22 mouse cellular contexts compared by ENCODE assay signal in genomic region chr5:134771750-134772149, GRCm38 (mm10). TPM values are rescaled to one million over a fixed set of nuclear protein-coding genes. Genes with fewer than 3 reads are reported as not detected.
DNase-seq lines count a peak whose midpoint lies in the region; ATAC-seq and TF ChIP-seq lines count a peak whose summit lies in the region.
"Had no signal": no experiment of that assay in that cellular context is flagged by ENCODE, and none has a peak within 500 bp of the region (broad histone marks: within the 10 kb centered on the region; RNA-seq: fewer than 3 reads in every experiment).

No protein-coding gene starts in this region.

- H3K9ac ChIP-seq in heart, embryonic 12.5 days = no peak overlapping the region
- no peak overlapping the region for H3K9ac ChIP-seq in heart, embryonic 11.5 days (ENCODE audit: low read depth, low read length)
- H3K9ac ChIP-seq in limb, embryonic 15.5 days = no peak overlapping the region
- H3K9ac ChIP-seq: hindbrain, embryonic 14.5 days; liver, embryonic 14.5 days had no signal

- H3K27me3 ChIP-seq in heart, embryonic 12.5 days (replicated peaks) = no peaks in the 10 kb centered on the region
- no peaks in the 10 kb centered on the region; the same call in 1 of the 2 replicates for H3K27me3 ChIP-seq in heart, embryonic 11.5 days (ENCODE audit: control insufficient read depth, insufficient read depth, low read length)
- H3K27me3 ChIP-seq in kidney, adult 2 months (replicated peaks; ENCODE audit: control insufficient read depth, insufficient read depth, low read length) = no peaks in the 10 kb centered on the region
- no peaks in the 10 kb centered on the region for H3K27me3 ChIP-seq in limb, embryonic 15.5 days
- H3K27me3 ChIP-seq in limb, embryonic 10.5 days (ENCODE audit: low read depth, poor library complexity, severe bottlenecking) = peaks cover 4% of the 10 kb centered on the region; the same call in 1 of the 2 replicates

- peak overlapping the region; percentile 24; the same call in 1 of the 2 replicates for H3K27ac ChIP-seq in heart, embryonic 12.5 days (ENCODE audit: poor library complexity, severe bottlenecking)
- H3K27ac ChIP-seq in heart, embryonic 11.5 days (ENCODE audit: low read depth, low read length) = no peak overlapping the region
- H3K27ac ChIP-seq in kidney, adult 2 months (ENCODE audit: insufficient read depth, low read depth, low read length) = no peak overlapping the region
- peak overlapping the region; percentile 68 for H3K27ac ChIP-seq in limb, embryonic 15.5 days
- no peak overlapping the region for H3K27ac ChIP-seq in limb, embryonic 10.5 days
- H3K27ac ChIP-seq: hindbrain, embryonic 14.5 days; liver, embryonic 14.5 days had no signal

- no peaks in the 10 kb centered on the region for H3K36me3 ChIP-seq in heart, embryonic 12.5 days
- H3K36me3 ChIP-seq in heart, embryonic 11.5 days (ENCODE audit: control insufficient read depth, insufficient read depth, low read length) = no peaks in the 10 kb centered on the region
- no peaks in the 10 kb centered on the region for H3K36me3 ChIP-seq in kidney, adult 2 months (ENCODE audit: control insufficient read depth, insufficient read depth, low read length)
- H3K36me3 ChIP-seq in limb, embryonic 15.5 days = no peaks in the 10 kb centered on the region
- H3K36me3 ChIP-seq in limb, embryonic 10.5 days = no peaks in the 10 kb centered on the region

- H3K9me3 ChIP-seq in heart, embryonic 12.5 days (replicated peaks) = no peaks in the 10 kb centered on the region
- H3K9me3 ChIP-seq in heart, embryonic 11.5 days (replicated peaks; ENCODE audit: control insufficient read depth, low read length) = no peaks in the 10 kb centered on the region
- no peaks in the 10 kb centered on the region for H3K9me3 ChIP-seq in limb, embryonic 15.5 days
- H3K9me3 ChIP-seq in limb, embryonic 10.5 days (replicated peaks) = no peaks in the 10 kb centered on the region

- peaks cover 16% of the 10 kb centered on the region for H3K4me1 ChIP-seq in heart, embryonic 12.5 days (replicated peaks)
- peaks cover 5% of the 10 kb centered on the region; the same call in 1 of the 2 replicates for H3K4me1 ChIP-seq in heart, embryonic 11.5 days (ENCODE audit: control insufficient read depth, insufficient read depth, low read length)
- H3K4me1 ChIP-seq in kidney, adult 2 months (ENCODE audit: control insufficient read depth, insufficient read depth, low read length) = no peaks in the 10 kb centered on the region
- H3K4me1 ChIP-seq in limb, embryonic 15.5 days = peaks cover 25% of the 10 kb centered on the region
- H3K4me1 ChIP-seq in limb, embryonic 10.5 days = peaks cover 12% of the 10 kb centered on the region

- DNase-seq in kidney, adult 2 months = peak; percentile 37
- no peak for DNase-seq in kidney, postnatal 14 days
- no peak for DNase-seq in limb, embryonic 10.5 days (ENCODE audit: low spot score)
- DNase-seq in lung, postnatal 10 days = peak; percentile 34
- DNase-seq in lung, adult 18-20 months = no peak
- DNase-seq: cerebellum, adult 11 months; cerebellum, adult 9-10 months; cerebellum, postnatal 36 days; gastrocnemius, postnatal 36 days; layer of hippocampus, postnatal 36 days; left cerebral cortex, postnatal 4 days; liver; midbrain, embryonic 14.5 days; thymus, postnatal 4 days had no signal

- TF ChIP-seq CTCF in kidney, adult 2 months (conservative IDR thresholded peaks at IDR 0.05; ENCODE audit: insufficient read depth, insufficient read length, low read depth, low read length) = no peak

- TF ChIP-seq POLR2A in kidney, adult 2 months (IDR thresholded peaks at IDR 0.05; ENCODE audit: low read depth, low read length) = no peak

- no peak overlapping the region for H3K4me2 ChIP-seq in heart, embryonic 12.5 days
- no peak overlapping the region for H3K4me2 ChIP-seq in heart, embryonic 11.5 days
- H3K4me2 ChIP-seq in limb, embryonic 15.5 days = no peak overlapping the region
- H3K4me2 ChIP-seq: hindbrain, embryonic 14.5 days had no signal

- H3K4me3 ChIP-seq in heart, embryonic 12.5 days = no peak overlapping the region
- H3K4me3 ChIP-seq in heart, embryonic 11.5 days (ENCODE audit: low read depth, low read length) = no peak overlapping the region
- no peak overlapping the region for H3K4me3 ChIP-seq in kidney, adult 2 months (ENCODE audit: insufficient read depth, low read depth, low read length)
- no peak overlapping the region for H3K4me3 ChIP-seq in limb, embryonic 15.5 days
- no peak overlapping the region for H3K4me3 ChIP-seq in limb, embryonic 10.5 days

- ATAC-seq in heart, embryonic 12.5 days (ENCODE audit: insufficient number of reproducible peaks, low FRiP score) = no peak
- ATAC-seq in heart, embryonic 11.5 days (replicated peaks; ENCODE audit: insufficient number of reproducible peaks, low FRiP score, low TSS enrichment) = no peak
- ATAC-seq in limb, embryonic 15.5 days (ENCODE audit: insufficient number of reproducible peaks, low FRiP score, low TSS enrichment, low read depth) = no peak
- ATAC-seq: CD4-positive, CD25-positive, alpha-beta regulatory T cell, adult 4 months; forebrain, embryonic 14.5 days; intestine, postnatal 0 days had no signal

- 73% methylated on average over 3 of the region's 3 CpGs for WGBS in heart, embryonic 12.5 days
- WGBS in heart, embryonic 11.5 days (ENCODE audit: insufficient replicate concordance) = 73% methylated on average over 3 of the region's 3 CpGs
- 80% methylated on average over 3 of the region's 3 CpGs for WGBS in kidney, adult 2 months
- WGBS in limb, embryonic 15.5 days = 77% methylated on average over 3 of the region's 3 CpGs
- WGBS in limb, embryonic 10.5 days = 91% methylated on average over 3 of the region's 3 CpGs

RNA-seq across cellular contexts. Expression of gene Eln, which starts 24.6 kb away (rescaled TPM):
- polyA plus RNA-seq in heart, embryonic 12.5 days (2016; fragmentation: Nextera tagmentation; extraction: Ambion mirVana) = 147 and 150 TPM in 2 replicates
- 24.3 and 27.7 TPM in 2 replicates for polyA plus RNA-seq in heart, embryonic 11.5 days (2014; fragmentation: Nextera tagmentation; extraction: Ambion mirVana)
- polyA plus RNA-seq in kidney, adult 2 months (2012; rRNA removed) = 23.6 and 30.8 TPM in 2 replicates
- polyA plus RNA-seq in limb, embryonic 15.5 days (2015; fragmentation: Nextera tagmentation; extraction: Ambion mirVana) = 178 and 206 TPM in 2 replicates
- 1.0 and 4.2 TPM in 2 replicates for polyA plus RNA-seq in limb, embryonic 10.5 days (2016; fragmentation: Nextera tagmentation; extraction: Ambion mirVana)
- polyA plus RNA-seq: CD4-positive, CD25-positive, alpha-beta regulatory T cell, adult 4 months had no signal

Comparison
In these comparisons a context has a peak if more than half of its experiments do, and no peak if none do; other contexts are left out.
1. H3K27ac ChIP-seq: peak in heart, embryonic 12.5 days (single experiment) and limb, embryonic 15.5 days (single experiment); none in heart, embryonic 11.5 days (single experiment), kidney, adult 2 months (single experiment) and limb, embryonic 10.5 days (single experiment).
2. DNase-seq: peak in kidney, adult 2 months (single experiment) and lung, postnatal 10 days (single experiment); none in kidney, postnatal 14 days (single experiment), limb, embryonic 10.5 days (single experiment) and lung, adult 18-20 months (0 of 2).